Mouse (Mus musculus): ENCODE data around the gene Dkkl1. TPM values are rescaled to one million over a fixed set of nuclear protein-coding genes. Genes with fewer than 3 reads are reported as not detected.

Gene Dkkl1
- polyA plus RNA-seq, 1 experiment from 2014 or later = 1.5 TPM

GRCm38 (mm10) chr7:45238723-45239496 lies 27.0 kb upstream of the Dkkl1 start, which contains the start of gene Cd37:
Cd37 (minus strand) TSS chr7:45239115.
- Histone ChIP-seq H3K27me3 (ENCODE audit: control insufficient read depth, insufficient read depth, low read depth, low read length) (no peaks in the 10 kb centered on the region), H3K9ac (ENCODE audit: low read depth, low read length) (peak within 1 kb of the TSS; percentile 29), H3K4me3 (ENCODE audit: low read depth, low read length) (peak within 1 kb of the TSS; percentile 49), H3K27ac (ENCODE audit: low read length) (peak within 1 kb of the TSS; percentile 75), H3K9me3 (replicated peaks; ENCODE audit: control insufficient read depth, low read length) (no peaks in the 10 kb centered on the region), H3K4me1 (ENCODE audit: control insufficient read depth, low read depth, low read length) (peaks cover 13% of the 10 kb centered on the region), H3K36me3 (ENCODE audit: control insufficient read depth, insufficient read depth) (no peaks in the 10 kb centered on the region), H3K4me2 (ENCODE audit: low read depth, low read length) (peak within 1 kb of the TSS; percentile 62)
- peak; percentile 49; the same call in 1 of the 2 replicates for ATAC-seq (ENCODE audit: low read depth)
- whole genome bisulfite sequencing (ENCODE audit: insufficient replicate concordance) = 9% methylated on average over 20 of the region's 20 CpGs

- H3K4me2 ChIP-seq (ENCODE audit: low read depth, low read length) = peak overlapping the region; percentile 62
- ATAC-seq (ENCODE audit: low read depth) = no peak
- H3K9ac ChIP-seq (ENCODE audit: low read depth, low read length) = peak overlapping the region; percentile 29
These were observed 26.1 kb upstream of the Dkkl1 start for GRCm38 (mm10) chr7:45237747-45238699.

GRCm38 (mm10) chr7:45235656-45236180 lies 23.8 kb upstream of the Dkkl1 start:
- Histone ChIP-seq H3K4me2 (ENCODE audit: low read depth, low read length) (0 out of 2 replicates have a peak overlapping the region, but pooled peaks have one; percentile 19), H3K9me3 (replicated peaks; ENCODE audit: control insufficient read depth, low read length) (no peaks in the 10 kb centered on the region), H3K4me3 (ENCODE audit: low read depth, low read length) (no peak overlapping the region), H3K9ac (ENCODE audit: low read depth, low read length) (no peak overlapping the region), H3K4me1 (ENCODE audit: control insufficient read depth, low read depth, low read length) (peaks cover 15% of the 10 kb centered on the region), H3K36me3 (ENCODE audit: control insufficient read depth, insufficient read depth) (no peaks in the 10 kb centered on the region), H3K27ac (ENCODE audit: low read length) (no peak overlapping the region), H3K27me3 (ENCODE audit: control insufficient read depth, insufficient read depth, low read depth, low read length) (no peaks in the 10 kb centered on the region)
- no peak for ATAC-seq (ENCODE audit: low read depth)
- WGBS (ENCODE audit: insufficient replicate concordance) = 54% methylated on average over 17 of the region's 17 CpGs

More at GRCm38 (mm10) chr7:45237747-45238699, 26.1 kb upstream of the Dkkl1 start:
- no peaks in the 10 kb centered on the region for H3K9me3 ChIP-seq (replicated peaks; ENCODE audit: control insufficient read depth, low read length)
- WGBS (ENCODE audit: insufficient replicate concordance) = 36% methylated on average over 17 of the region's 17 CpGs
- H3K36me3 ChIP-seq (ENCODE audit: control insufficient read depth, insufficient read depth) = no peaks in the 10 kb centered on the region
- H3K4me1 ChIP-seq (ENCODE audit: control insufficient read depth, low read depth, low read length) = peaks cover 14% of the 10 kb centered on the region
- peak overlapping the region; percentile 49 for H3K4me3 ChIP-seq (ENCODE audit: low read depth, low read length)
- peak overlapping the region; percentile 75 for H3K27ac ChIP-seq (ENCODE audit: low read length)
- no peaks in the 10 kb centered on the region for H3K27me3 ChIP-seq (ENCODE audit: control insufficient read depth, insufficient read depth, low read depth, low read length)

GRCm38 (mm10) chr7:45234922-45235571 lies 23.1 kb upstream of the Dkkl1 start:
- WGBS (ENCODE audit: insufficient replicate concordance) = 41% methylated on average over 21 of the region's 21 CpGs
- H3K9me3 ChIP-seq (replicated peaks; ENCODE audit: control insufficient read depth, low read length) = no peaks in the 10 kb centered on the region
- H3K4me3 ChIP-seq (ENCODE audit: low read depth, low read length) = peak overlapping the region; percentile 14; the same call in 1 of the 2 replicates
- H3K4me1 ChIP-seq (ENCODE audit: control insufficient read depth, low read depth, low read length) = peaks cover 15% of the 10 kb centered on the region
- H3K27ac ChIP-seq (ENCODE audit: low read length) = no peak overlapping the region
- no peaks in the 10 kb centered on the region for H3K27me3 ChIP-seq (ENCODE audit: control insufficient read depth, insufficient read depth, low read depth, low read length)
- no peaks in the 10 kb centered on the region for H3K36me3 ChIP-seq (ENCODE audit: control insufficient read depth, insufficient read depth)
- no peak for ATAC-seq (ENCODE audit: low read depth)
- H3K4me2 ChIP-seq (ENCODE audit: low read depth, low read length) = peak overlapping the region; percentile 19
- H3K9ac ChIP-seq (ENCODE audit: low read depth, low read length) = no peak overlapping the region

GRCm38 (mm10) chr7:45234333-45234841 lies 22.4 kb upstream of the Dkkl1 start:
- 50% methylated on average over 29 of the region's 29 CpGs for WGBS (ENCODE audit: insufficient replicate concordance)
- Histone ChIP-seq H3K27me3 (ENCODE audit: control insufficient read depth, insufficient read depth, low read depth, low read length) (no peaks in the 10 kb centered on the region), H3K4me2 (ENCODE audit: low read depth, low read length) (0 out of 2 replicates have a peak overlapping the region, but pooled peaks have one; percentile 19), H3K4me3 (ENCODE audit: low read depth, low read length) (no peak overlapping the region), H3K9me3 (replicated peaks; ENCODE audit: control insufficient read depth, low read length) (no peaks in the 10 kb centered on the region), H3K9ac (ENCODE audit: low read depth, low read length) (no peak overlapping the region), H3K4me1 (ENCODE audit: control insufficient read depth, low read depth, low read length) (peaks cover 15% of the 10 kb centered on the region), H3K36me3 (ENCODE audit: control insufficient read depth, insufficient read depth) (no peaks in the 10 kb centered on the region), H3K27ac (ENCODE audit: low read length) (no peak overlapping the region)
- no peak for ATAC-seq (ENCODE audit: low read depth)

GRCm38 (mm10) chr7:45233580-45234332 lies 21.8 kb upstream of the Dkkl1 start:
- Histone ChIP-seq H3K4me3 (ENCODE audit: low read depth, low read length) (no peak overlapping the region), H3K27ac (ENCODE audit: low read length) (no peak overlapping the region), H3K9me3 (replicated peaks; ENCODE audit: control insufficient read depth, low read length) (no peaks in the 10 kb centered on the region), H3K4me2 (ENCODE audit: low read depth, low read length) (no peak overlapping the region), H3K27me3 (ENCODE audit: control insufficient read depth, insufficient read depth, low read depth, low read length) (no peaks in the 10 kb centered on the region), H3K36me3 (ENCODE audit: control insufficient read depth, insufficient read depth) (no peaks in the 10 kb centered on the region), H3K4me1 (ENCODE audit: control insufficient read depth, low read depth, low read length) (peaks cover 9% of the 10 kb centered on the region), H3K9ac (ENCODE audit: low read depth, low read length) (no peak overlapping the region)
- WGBS (ENCODE audit: insufficient replicate concordance) = 49% methylated on average over 20 of the region's 20 CpGs
- no peak for ATAC-seq (ENCODE audit: low read depth)

- Histone ChIP-seq H3K27ac (ENCODE audit: low read length) (no peak overlapping the region), H3K27me3 (ENCODE audit: control insufficient read depth, insufficient read depth, low read depth, low read length) (no peaks in the 10 kb centered on the region), H3K4me1 (ENCODE audit: control insufficient read depth, low read depth, low read length) (peaks cover 6% of the 10 kb centered on the region), H3K4me2 (ENCODE audit: low read depth, low read length) (no peak overlapping the region), H3K36me3 (ENCODE audit: control insufficient read depth, insufficient read depth) (no peaks in the 10 kb centered on the region), H3K9me3 (replicated peaks; ENCODE audit: control insufficient read depth, low read length) (no peaks in the 10 kb centered on the region), H3K9ac (ENCODE audit: low read depth, low read length) (no peak overlapping the region), H3K4me3 (ENCODE audit: low read depth, low read length) (no peak overlapping the region)
- WGBS (ENCODE audit: insufficient replicate concordance) = 53% methylated on average over 13 of the region's 13 CpGs
- no peak for ATAC-seq (ENCODE audit: low read depth)
These were observed 20.9 kb upstream of the Dkkl1 start for GRCm38 (mm10) chr7:45232716-45233465.
